Mouse (Mus musculus): ENCODE measurements at regions not wholly inside any gene's neighbourhood (a gene's known extent, or its start where the extent isn't known, plus 50 kb on each side); places are given as distances from the start of the nearest gene placed in this dataset.

GRCm38 (mm10) chr13:59874137-59874931 is 51.4 kb upstream of the Tut7 start:
- DNase-seq (ENCODE audit: low spot score), result no peak

All from ovary, postnatal 36 days (tissue).